Mouse (Mus musculus) liver, adult 2 months (tissue): Measurements from ENCODE around the gene Triobp. TPM values are rescaled to one million over a fixed set of nuclear protein-coding genes. Genes with fewer than 3 reads are reported as not detected.

ENCODE experiments used
- DNase-seq: peaks from one replicate; pipeline ENCODE4 v3.0.0-alpha.2; 2011; ENCODE audit warnings: low read depth, low spot score; ENCODE audit errors: extremely low read depth
- H3K27ac ChIP-seq: fragments of 200-500 bp; replicated peaks from 2 replicates; pipeline ENCODE4 v1.5.1; 2012; ENCODE audit warnings: low read depth, mild to moderate bottlenecking, control low read depth, inconsistent platforms, low read length; ENCODE audit not compliant: insufficient read depth
- H3K27me3 ChIP-seq: fragments of 200-500 bp; 2 replicates; pipeline ENCODE4 v1.6.1; 2012; ENCODE audit warnings: mild to moderate bottlenecking, moderate library complexity, low read length, inconsistent platforms; ENCODE audit not compliant: control insufficient read depth, insufficient read depth
- H3K36me3 ChIP-seq: fragments of 200-500 bp; 2 replicates; pipeline ENCODE4 v1.6.1; 2012; ENCODE audit warnings: low read length, inconsistent platforms; ENCODE audit not compliant: control insufficient read depth, insufficient read depth
- H3K4me1 ChIP-seq: fragments of 200-500 bp; 2 replicates; pipeline ENCODE4 v1.6.1; 2011; ENCODE audit warnings: low read length; ENCODE audit not compliant: control insufficient read depth, insufficient read depth
- H3K4me3 ChIP-seq: fragments of 200-500 bp; 2 replicates; pipeline ENCODE4 v1.5.1; 2011; ENCODE audit warnings: low read depth, mild to moderate bottlenecking, control low read depth, low read length, moderate library complexity; ENCODE audit not compliant: insufficient read depth
- H3K79me2 ChIP-seq: fragments of 200-500 bp; 2 replicates; pipeline ENCODE4 v1.6.1; 2012; ENCODE audit warnings: inconsistent platforms, mild to moderate bottlenecking, low read length, moderate library complexity; ENCODE audit not compliant: control insufficient read depth, insufficient read depth
- H3K9ac ChIP-seq: fragments of 200-500 bp; 2 replicates; pipeline ENCODE4 v1.6.1; 2012; ENCODE audit warnings: low read depth, mild to moderate bottlenecking, control low read depth, inconsistent platforms, low read length
- CTCF ChIP-seq: fragments of 200-500 bp; IDR thresholded peaks from 2 replicates; pipeline ENCODE4 v1.5.1; 2011; ENCODE audit warnings: low read depth, low read length, control low read depth
- POLR2A ChIP-seq: fragments of 200-500 bp; IDR thresholded peaks from 2 replicates; pipeline ENCODE4 v1.6.1; 2011; ENCODE audit warnings: low read length, control low read depth; ENCODE audit not compliant: insufficient read depth; ENCODE audit errors: extremely low read depth
- WGBS: fragments of 180-500 bp; shearing (Covaris S2); methylation state at CpG from one replicate; pipeline ENCODE4 v1.1.7; 2018; 5-methylcytosine and 5-hydroxymethylcytosine counted together
- polyA plus RNA-seq: library from polyadenylated mRNA; depleted of rRNA; stranded (reverse); fragments of >200 nt; gene quantifications from 2 replicates; pipeline ENCODE4 v1.2.3, GENCODE M21; 2012
- total RNA-seq: library from RNA; depleted of rRNA; stranded (reverse); fragments of >200 nt; gene quantifications from 2 replicates; pipeline ENCODE4 v1.2.3, GENCODE M21; 2014

Gene Triobp
- total and polyA plus RNA-seq, 2 experiments: 11.9 to 19.9 TPM

DNA sequence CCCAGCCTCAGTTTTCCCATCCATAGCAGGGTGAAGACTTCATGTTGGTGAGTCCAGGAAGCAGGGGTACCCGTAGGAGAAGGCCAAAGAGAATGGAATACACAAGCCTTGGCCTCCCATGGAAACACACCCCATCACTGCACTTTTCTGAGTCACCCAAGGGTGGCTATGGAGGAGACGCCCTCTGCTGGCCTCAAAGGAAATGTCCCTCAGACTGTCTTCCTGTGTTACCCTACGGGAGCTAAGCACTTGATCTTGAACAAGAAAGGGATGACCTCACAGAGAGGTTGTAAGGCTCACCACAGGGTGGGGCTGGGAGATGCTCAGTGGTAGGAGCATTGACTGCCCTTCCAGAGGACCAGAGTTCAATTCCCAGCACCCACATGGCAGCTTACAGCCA is 15.9 kb upstream of the Triobp start:
- Histone ChIP-seq H3K9ac (no peak overlapping the region), H3K27ac (no peak overlapping the region), H3K4me1 (peaks cover 6% of the 10 kb centered on the region), H3K79me2 (no peaks in the 10 kb centered on the region; the same call in 1 of the 2 replicates), H3K4me3 (no peak overlapping the region), H3K36me3 (no peaks in the 10 kb centered on the region), H3K27me3 (no peaks in the 10 kb centered on the region)
- TF ChIP-seq POLR2A (no peak), CTCF (peak; percentile 77)
- WGBS: 12% methylated on average over 3 of the region's 3 CpGs
- peak; percentile 53 for DNase-seq

DNA sequence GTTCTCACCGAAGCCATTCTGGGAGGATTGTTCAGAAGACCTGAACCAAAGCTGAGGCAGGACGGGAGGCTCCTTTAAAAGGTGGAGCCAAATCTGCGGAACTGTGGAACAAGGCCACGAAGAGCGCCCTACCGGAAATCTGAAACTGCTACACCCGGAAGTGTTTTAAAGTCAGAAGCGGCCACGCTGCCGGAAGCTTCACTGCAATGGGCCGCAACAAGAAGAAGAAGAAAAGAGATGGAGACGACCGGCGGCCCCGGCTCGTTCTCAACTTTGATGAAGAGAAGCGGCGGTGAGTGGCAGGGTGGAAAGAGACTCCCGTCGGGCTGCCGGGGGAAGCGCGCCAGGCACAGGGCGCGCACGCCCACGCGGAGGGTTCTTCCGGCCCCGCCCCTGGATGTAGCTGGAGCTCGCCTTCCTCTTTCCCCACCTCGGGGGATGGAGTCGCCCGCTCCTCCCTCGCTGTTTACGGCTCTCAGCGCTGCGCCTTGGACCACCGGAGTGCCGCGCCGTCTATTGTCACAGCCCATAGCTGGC is 12.7 kb upstream of the Triobp start, which contains the start of gene Nol12:
TSS of gene Nol12 (plus strand) at position 150 of the 537 bp plus-strand sequence.
- DNase-seq: peak; percentile 84
- H3K36me3 ChIP-seq: no peaks in the 10 kb centered on the region
- peak within 1 kb of the TSS; percentile 88 for H3K27ac ChIP-seq
- peak within 1 kb of the TSS; percentile 92 for H3K4me3 ChIP-seq
- WGBS: 0% methylated on average over 42 of the region's 42 CpGs
- H3K4me1 ChIP-seq: peaks cover 4% of the 10 kb centered on the region; the same call in 1 of the 2 replicates
- no peaks in the 10 kb centered on the region; the same call in 1 of the 2 replicates for H3K79me2 ChIP-seq
- TF ChIP-seq CTCF: 0 out of 2 replicates have a peak, but pooled peaks have one; percentile 3
- TF ChIP-seq POLR2A: 0 out of 2 replicates have a peak, but pooled peaks have one; percentile 28
- no peaks in the 10 kb centered on the region for H3K27me3 ChIP-seq
- peak within 1 kb of the TSS; percentile 78 for H3K9ac ChIP-seq

- Histone ChIP-seq H3K79me2 (no peaks in the 10 kb centered on the region; the same call in 1 of the 2 replicates), H3K36me3 (no peaks in the 10 kb centered on the region), H3K4me1 (peaks cover 4% of the 10 kb centered on the region; the same call in 1 of the 2 replicates), H3K27me3 (no peaks in the 10 kb centered on the region), H3K27ac (no peak overlapping the region), H3K4me3 (no peak overlapping the region), H3K9ac (no peak overlapping the region)
- WGBS: 95% methylated on average over 12 of the region's 12 CpGs
- no peak for DNase-seq
- no peak for TF ChIP-seq POLR2A
- no peak for TF ChIP-seq CTCF
Observed at GRCm38 (mm10) chr15:78936403-78936802, 11.1 kb upstream of the Triobp start.

DNA sequence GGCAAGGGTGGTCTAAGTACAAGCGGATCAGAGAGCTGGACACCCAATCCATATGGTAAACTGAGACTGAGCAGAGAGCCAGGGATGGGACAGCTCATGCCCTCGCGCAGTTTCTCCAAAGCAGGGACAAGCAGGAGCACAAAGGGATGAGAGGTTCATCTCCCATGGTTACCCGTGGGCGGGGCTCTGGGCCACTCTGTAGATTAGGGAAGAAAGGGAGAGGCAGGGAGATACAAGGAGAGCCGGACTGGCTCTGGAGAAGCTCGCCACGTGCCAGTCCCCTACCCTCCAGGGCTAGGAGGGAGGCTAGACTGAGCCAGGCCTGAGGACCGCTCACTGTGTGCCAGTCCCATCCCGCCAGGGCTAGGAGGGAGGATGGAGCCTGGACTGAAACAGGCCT is 10.2 kb upstream of the Triobp start:
- Histone ChIP-seq H3K4me3 (no peak overlapping the region), H3K27me3 (no peaks in the 10 kb centered on the region), H3K4me1 (peaks cover 4% of the 10 kb centered on the region; the same call in 1 of the 2 replicates), H3K9ac (no peak overlapping the region), H3K79me2 (no peaks in the 10 kb centered on the region; the same call in 1 of the 2 replicates), H3K36me3 (no peaks in the 10 kb centered on the region), H3K27ac (no peak overlapping the region)
- TF ChIP-seq POLR2A (no peak), CTCF (no peak)
- DNase-seq: no peak
- WGBS: 93% methylated on average over 10 of the region's 10 CpGs

DNA sequence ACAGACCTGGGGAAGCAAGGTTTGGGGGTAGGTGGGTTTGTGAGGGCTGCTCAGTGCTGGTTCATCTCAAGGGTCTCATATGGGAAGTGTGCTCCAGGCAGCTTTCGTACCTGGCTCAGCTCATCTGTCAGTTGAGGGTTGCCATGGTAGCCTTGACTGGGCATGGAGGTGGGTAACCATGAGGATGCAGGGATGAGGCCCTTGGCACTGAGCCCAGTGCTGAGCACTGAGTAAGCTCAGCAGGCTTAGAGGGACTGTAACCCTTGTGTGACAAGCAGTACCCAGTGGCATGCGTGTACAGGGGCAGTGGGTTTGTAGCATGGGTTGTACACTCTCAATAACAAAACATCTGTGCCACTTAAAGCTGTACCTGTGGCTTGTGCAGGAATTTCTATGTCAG is 9.6 kb upstream of the Triobp start:
- TF ChIP-seq POLR2A (no peak), CTCF (no peak)
- no peaks in the 10 kb centered on the region; the same call in 1 of the 2 replicates for H3K79me2 ChIP-seq
- peaks cover 4% of the 10 kb centered on the region; the same call in 1 of the 2 replicates for H3K4me1 ChIP-seq
- H3K9ac ChIP-seq: no peak overlapping the region
- no peak overlapping the region for H3K4me3 ChIP-seq
- no peaks in the 10 kb centered on the region for H3K27me3 ChIP-seq
- no peak for DNase-seq
- 89% methylated on average over 2 of the region's 2 CpGs for WGBS
- H3K36me3 ChIP-seq: no peaks in the 10 kb centered on the region
- H3K27ac ChIP-seq: no peak overlapping the region

- Histone ChIP-seq H3K36me3 (no peaks in the 10 kb centered on the region), H3K27ac (no peak overlapping the region), H3K4me3 (no peak overlapping the region), H3K4me1 (peaks cover 2% of the 10 kb centered on the region; the same call in 1 of the 2 replicates), H3K79me2 (no peaks in the 10 kb centered on the region), H3K9ac (no peak overlapping the region), H3K27me3 (no peaks in the 10 kb centered on the region)
- TF ChIP-seq CTCF (no peak), POLR2A (no peak)
- whole genome bisulfite sequencing: 94% methylated on average over 13 of the region's 13 CpGs
- no peak for DNase-seq
Observed at GRCm38 (mm10) chr15:78940325-78940724, 7.2 kb upstream of the Triobp start.
